Mouse (Mus musculus) cerebellum, postnatal 14 days (tissue): Measurements from ENCODE around the gene Syt5.
"Not testable (repeated sequence)": the region's sequence is repeated elsewhere in the genome, so short reads cannot be mapped to it uniquely, and the experiment has no call there.

ENCODE experiments used
- DNase-seq, 2 experiments: peaks; one replicate each; pipeline ENCODE4 v3.0.0; 2021; ENCODE audit warnings: mixed read lengths in 2 of 2

Gene Syt5

DNA sequence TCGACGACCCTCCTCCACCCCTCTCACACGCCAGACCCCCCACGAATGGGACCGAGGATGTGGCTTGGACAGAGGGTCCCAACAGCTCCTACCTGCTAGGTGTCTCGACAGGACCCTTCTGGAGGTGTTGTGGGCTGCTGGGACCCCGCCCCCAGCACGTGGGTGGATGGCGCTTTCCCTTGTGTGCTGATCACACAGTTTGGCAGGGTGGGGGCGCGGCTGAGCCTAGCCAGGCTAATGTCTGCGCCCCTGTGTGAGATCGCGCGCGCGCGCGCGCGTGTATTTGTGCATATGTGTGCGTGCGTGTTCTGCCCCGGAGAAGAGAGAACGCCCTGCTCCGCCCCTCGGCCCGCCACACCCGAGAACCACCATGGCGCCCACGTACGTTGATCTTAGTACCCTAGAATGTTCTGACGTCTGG is at the start of gene Syt5:
Syt5 (minus strand) TSS at position 321 of the 421 bp plus-strand sequence.
- DNase-seq: peak; percentile 73 to 78

DNA sequence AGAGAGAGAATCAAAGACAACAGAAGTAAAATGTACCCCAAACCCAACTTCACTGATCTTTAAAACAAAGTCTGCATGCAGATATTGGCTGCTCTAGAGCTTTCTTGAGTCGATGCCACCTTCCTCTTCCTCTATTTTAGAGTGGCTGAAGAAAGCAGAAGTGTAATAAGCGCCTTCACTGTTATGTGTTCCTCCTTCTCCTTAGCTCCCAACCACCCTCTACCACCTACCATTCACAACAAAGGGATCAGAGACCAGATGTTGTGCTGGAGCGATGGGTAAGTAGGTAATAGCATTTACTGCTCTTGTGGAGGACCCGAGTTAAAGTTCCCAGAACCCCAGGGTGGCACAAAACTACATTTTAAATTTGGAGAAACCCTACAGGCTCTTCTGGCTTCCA is 49.7 kb upstream of the Syt5 start:
- not testable (repeated sequence) for DNase-seq

DNA sequence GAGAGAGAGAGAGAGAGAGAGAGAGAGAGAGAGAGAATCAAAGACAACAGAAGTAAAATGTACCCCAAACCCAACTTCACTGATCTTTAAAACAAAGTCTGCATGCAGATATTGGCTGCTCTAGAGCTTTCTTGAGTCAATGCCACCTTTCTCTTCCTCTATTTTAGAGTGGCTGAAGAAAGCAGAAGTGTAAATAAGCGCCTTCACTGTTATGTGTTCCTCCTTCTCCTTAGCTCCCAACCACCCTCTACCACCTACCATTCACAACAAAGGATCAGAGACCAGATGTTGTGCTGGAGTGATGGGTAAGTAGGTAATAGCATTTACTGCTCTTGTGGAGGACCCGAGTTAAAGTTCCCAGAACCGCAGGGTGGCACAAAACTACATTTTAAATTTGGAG is 34.1 kb upstream of the Syt5 start:
- not testable (repeated sequence) for DNase-seq

DNA sequence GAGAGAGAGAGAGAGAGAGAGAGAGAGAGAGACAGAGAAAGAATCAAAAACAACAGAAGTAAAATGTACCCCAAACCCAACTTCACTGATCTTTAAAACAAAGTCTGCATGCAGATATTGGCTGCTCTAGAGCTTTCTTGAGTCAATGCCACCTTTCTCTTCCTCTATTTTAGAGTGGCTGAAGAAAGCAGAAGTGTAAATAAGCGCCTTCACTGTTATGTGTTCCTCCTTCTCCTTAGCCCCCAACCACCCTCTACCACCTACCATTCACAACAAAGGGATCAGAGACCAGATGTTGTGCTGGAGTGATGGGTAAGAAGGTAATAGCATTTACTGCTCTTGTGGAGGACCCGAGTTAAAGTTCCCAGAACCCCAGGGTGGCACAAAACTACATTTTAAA is 25.0 kb upstream of the Syt5 start:
- DNase-seq: not testable (repeated sequence)

DNA sequence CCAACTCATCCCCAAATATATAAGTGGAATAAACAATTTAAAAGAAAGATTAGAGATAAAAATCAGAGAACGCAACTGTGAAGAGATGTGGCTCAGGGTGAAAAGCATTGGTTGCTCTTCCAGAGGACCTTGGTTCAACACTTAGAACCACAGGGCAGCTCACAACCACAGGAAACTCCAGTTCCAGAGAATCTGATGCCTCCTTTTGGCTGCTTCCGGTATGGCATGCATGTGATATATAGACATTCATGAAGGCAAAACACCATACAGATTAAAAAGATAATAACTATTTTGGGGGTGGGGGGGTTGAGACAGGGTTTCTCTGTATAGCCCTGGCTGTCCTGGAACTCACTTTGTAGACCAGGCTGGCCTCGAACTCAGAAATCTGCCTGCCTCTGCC is 15.3 kb upstream of the Syt5 start:
- no peak for DNase-seq

DNA sequence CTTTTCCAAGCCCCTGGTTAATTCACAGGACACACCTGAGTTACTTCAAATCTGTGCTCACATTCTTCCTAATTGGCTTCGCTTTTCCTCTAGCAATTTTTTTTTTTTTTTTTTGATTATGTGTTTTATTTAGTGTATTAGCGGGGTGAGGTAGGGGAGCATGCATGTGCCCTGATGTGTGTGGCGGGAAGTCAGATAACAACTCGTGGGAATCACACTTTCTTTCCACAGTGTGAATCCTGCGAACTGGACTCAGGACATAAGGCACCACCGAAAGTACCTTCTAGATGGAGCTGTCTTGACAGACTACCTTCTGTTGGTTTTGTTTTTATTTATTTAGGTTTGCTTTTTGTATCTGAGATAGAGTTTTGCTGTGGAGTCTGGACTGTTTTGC is 9.8 kb upstream of the Syt5 start:
- no peak for DNase-seq

DNA sequence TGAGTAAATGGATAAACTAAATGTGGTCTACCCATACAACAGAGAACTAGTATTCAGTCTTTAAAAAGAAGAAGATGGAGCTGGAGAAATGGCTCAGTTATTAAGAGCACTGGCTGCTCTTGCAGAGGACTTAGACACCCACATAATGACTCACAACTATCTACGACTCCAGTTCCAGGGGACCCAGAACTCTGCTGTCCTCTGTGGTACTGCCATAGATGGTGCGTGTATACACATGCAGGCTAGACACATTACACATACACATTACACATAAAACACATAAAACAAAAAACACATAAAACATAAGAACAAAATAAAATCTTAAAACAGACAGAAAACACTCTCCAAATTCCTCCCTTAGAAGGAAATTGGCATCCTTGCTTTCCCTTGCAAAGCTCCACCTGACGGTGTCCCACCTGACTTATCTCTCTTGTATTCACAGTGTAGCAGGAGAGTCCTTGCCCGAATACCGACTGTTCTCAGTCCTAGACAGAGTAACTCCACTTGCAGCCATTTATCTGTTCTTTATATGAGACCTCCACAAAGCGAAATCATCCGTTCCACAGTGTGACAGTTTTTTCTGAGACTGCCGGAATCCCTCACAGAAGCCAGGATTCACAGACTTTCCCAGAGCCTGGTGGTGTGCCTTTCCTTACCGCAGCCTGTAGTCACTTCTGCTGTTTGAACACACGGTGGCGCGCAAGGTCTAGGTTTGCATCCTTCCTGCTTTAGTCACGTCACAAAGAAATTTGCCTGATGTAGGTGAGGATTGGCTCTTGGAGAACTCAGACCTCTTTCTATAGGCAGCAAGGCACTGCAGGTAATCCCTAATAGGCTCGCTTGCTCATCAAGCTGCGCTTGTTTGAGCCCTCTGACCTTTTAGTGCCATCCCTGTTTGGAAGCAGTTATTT is 9.2 kb upstream of the Syt5 start:
- DNase-seq: peak; percentile 88 to 90

DNA sequence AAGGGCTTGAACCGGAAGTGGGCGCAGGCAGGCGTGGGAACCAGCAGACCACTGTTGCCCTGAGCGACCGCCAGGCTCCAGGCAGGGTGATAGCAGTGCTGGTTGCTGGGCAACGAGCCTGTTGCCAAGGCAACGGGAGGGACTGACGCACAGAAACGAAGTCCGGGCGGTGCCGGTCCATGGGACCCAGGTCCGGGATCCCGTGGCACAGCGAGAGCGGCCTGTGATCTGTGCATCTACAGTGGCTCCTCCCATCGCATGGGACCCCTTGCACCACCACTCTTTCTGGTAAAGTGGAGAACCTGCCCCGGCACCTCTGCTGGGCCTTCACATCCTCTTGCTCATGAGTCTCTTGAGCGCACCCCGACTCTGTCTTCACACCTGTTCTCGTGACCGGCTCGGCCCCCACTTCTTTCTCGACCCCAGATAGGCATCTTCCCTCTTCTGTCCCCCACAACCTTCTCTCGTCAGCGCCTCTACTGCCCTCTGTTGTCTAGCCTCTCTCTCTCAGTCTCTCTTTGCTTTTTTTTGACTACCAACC is 680 bp downstream of the Syt5 start:
- peak; percentile 94 to 95 for DNase-seq

DNA sequence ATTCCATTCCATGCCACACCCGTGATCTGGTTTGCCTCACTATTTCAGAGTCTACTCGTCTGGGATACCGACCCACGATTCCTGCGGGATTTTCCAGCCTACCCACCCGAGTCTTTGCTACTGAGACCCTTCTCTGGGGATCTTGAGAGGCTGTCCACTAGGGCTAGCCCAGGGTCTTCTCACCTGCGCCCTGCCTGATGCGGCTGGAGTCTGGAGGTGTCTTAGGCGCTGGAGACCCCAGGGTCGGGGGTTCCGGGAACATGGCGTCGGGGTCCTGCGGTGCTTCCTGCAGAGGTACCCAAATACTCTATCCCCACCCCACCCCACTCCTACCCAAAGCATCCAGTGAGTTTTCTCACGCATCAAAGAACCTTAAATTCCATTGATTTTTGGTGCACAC is 1.3 kb downstream of the Syt5 start:
- no peak for DNase-seq

DNA sequence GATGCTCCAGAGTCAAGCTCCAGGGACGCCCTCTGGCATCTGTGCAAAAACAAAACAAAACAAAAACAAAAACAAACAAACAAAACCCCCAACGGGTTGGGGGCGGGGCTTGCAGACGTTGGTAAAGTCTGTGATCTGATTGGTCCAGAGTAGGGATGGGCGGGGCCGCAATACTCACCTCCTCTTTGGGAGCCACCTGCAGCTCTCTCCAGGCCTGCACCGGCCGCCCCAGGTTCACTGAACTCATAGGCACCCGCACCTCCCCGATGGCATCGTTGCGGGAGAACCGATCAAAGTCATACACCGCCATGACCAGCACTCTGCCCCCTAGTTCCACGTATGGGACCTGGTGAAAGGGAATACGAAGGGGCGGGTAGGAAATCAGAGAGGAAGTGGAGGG is 5.3 kb downstream of the Syt5 start:
- DNase-seq: no peak

DNA sequence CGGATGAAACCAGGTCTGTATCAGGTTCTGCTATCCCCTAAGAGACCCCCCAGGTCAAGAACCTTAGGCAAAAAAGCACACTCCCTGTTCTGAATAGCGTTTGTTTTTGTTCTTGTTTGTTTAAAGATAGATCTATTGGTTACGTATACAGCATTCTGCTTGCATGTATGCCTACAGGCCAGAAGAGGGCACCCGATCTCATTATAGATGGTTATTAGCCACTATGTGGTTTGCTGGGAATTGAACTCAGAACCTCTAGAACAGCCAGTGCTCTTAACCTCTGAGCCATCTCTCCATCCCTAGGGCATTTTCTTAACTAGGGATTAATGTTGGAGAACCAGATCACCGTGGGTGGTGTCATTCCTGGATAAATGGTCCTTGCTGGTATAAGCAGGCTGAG is 6.0 kb downstream of the Syt5 start:
- DNase-seq: no peak

DNA sequence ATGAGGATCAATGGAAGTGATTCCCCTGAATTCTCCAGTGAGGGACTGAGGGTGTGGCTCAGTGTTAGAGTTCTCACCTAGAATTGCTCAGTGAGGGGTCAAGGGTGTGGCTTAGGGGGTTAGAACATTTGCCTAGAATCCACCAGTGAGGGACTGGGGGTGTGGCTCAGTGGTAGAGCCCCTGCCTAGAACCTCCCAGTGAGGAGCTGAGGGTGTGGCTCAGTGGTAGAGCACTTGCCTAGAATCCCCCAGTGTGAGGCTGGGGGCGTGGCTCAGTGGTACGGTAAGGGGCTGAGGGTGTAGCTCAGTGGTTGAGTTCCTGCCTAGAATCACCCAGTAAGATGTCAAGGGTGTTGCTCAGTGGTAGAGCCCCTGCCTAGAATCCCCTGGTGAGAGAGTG is 8.3 kb downstream of the Syt5 start:
- DNase-seq: no peak

DNA sequence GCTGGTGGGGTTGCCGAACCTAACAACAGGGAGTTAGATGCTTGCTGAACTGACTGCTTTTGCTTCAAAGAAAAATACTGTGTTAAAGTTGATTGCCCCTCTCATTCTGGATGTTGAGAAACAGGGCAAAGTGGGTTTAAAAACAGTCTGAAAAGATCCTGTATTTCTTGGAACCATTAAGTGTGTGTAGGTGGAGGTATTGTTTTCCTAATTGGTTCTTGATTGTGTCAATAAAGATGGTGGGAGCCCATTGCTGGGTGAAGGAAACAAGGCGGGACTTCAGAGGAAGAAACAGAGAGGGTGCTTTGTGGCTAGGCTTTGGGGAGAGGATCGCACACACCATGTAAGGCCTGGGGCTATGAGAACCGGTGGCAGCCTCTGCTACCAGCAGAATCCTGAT is 10.2 kb downstream of the Syt5 start:
- no peak for DNase-seq

DNA sequence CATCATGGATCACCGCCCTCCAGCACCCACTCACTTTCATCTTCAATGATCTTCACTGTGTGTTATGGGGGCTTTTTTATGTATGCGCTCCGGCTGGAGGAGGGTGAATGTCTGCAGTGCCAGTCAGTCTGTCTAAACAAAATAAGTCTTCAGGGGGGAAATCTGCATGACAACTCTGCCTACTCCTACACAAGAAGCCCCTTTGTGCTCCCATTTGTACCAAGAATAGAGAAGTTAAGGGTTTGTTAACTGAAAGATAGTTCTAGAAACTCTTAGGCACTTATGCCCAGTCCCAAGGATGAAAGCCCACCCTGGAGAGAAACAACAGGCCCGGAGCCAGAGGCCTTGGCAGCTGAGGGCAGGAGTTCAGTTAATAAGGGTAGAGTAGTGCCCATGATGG is 11.0 kb downstream of the Syt5 start:
- no peak for DNase-seq

DNA sequence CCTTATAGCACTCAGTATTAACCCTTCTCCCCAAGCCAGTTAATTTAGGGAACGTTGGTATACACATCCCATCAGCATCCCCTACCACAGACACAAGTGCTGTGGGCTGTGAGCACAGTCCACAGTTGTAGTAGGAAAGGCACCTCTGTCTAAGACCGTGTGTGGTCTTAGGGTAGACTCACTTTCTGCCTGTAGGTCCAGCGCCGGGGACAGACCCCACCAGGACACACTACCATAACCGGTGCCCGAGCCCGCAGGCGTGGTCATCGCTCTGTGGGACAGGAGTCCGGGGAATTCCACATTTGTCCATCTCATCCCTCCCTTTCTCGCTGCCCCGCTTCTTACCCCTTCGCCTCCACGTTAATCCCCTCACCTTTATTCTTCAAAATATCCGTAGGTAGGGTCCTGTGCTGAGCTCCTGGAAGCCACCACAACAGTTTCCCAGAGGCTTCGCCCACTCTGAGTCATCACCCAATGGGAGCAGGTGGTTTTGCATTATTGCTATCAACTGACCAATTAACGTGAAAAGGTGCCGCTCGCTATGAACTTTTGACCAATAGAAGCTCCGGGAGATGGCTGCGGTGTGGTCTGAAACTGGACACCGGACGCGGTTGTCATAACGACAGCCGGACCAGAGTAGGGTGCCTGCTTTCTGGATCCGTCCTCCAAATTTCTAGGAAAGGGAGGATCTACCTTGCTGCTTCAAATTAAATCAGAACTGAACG is 15.2 kb downstream of the Syt5 start, which contains the start of gene Dnaaf3:
Dnaaf3 (minus strand) TSS at position 449 of the 725 bp plus-strand sequence.
- peak; percentile 33 to 37 for DNase-seq

DNA sequence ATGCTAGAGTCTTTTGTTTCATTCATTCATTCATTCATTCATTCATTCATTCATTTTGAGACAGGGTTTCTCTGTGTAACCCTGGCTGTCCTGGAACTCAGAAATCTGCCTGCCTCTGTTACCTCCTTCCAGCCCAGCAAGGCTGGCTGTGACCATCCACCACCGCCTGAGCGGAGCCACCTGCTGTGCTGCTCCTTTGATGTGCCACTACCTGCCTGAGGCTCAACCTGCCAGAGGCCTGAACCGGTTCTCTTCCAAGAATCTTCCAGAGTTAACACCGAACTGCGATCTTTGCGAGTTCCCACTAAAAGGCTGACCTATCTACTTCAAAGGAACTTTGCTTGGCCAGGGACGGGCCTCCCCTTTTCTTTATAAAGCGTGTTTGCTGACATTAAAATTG is 17.2 kb downstream of the Syt5 start:
- not testable (repeated sequence) for DNase-seq

DNA sequence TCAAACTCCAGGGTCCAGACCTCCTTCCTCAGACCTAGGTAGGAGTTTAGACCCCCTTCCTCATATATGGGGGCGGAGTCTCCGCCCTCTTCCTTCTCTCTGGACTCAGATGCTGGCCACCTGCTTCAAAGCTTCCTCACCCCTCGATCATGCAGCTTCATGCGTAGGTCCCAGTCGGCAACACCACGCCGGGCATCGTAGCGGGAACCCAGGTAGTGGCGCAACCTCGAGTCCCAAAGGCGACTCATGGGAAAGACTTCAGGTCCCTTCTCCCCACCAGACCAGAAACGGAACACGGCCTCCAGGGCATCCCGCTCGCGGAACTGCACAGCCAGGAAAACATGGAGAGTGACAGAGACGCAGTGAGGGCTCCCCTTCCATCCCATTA is 20.0 kb downstream of the Syt5 start:
- DNase-seq: no peak

DNA sequence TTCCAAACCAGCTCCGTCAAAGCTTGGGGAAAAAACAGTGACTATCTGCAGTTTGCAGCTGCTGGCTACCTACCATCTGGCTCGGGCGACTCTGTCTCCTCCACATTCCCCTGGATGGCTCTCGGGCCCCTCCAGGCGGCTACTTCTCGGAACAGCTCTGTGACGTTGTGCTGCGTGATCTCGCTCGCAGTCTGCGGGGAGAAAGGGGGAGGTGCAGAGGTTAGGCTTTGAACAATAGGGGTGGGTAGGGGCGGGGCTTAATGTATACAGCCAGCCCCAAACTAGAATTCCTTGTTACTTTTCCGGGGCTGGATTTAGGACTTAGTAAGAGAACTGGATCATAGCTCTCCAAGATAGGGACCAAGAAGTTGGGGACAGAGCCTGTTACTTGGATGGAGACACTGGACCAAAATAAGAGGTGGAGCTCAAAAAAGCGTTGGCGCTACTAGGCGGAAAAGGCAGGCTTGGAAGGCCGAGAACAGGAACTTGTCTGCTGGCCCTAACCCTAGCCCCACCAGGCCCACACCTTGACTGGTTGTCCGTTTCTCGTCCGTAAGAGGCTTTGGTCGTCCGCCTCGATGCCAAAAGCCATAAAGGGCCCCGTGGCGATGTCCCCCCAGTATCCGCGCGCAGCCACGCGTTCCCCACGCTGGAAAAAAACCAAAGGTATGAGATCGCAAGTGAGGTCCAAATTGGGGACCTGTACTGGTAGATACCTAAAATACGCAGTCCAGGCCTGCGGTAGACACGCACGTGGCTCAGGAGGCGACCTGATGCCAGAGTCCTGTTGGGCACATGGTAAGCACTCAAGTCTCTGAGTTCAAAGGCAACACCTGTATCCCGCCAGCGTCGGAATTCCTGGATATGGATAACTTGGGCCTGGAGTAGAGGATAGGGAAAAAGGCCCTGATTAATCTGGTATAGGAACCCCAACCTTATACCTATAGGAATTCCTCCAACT is 20.7 kb downstream of the Syt5 start:
- peak; percentile 77 to 85 for DNase-seq

DNA sequence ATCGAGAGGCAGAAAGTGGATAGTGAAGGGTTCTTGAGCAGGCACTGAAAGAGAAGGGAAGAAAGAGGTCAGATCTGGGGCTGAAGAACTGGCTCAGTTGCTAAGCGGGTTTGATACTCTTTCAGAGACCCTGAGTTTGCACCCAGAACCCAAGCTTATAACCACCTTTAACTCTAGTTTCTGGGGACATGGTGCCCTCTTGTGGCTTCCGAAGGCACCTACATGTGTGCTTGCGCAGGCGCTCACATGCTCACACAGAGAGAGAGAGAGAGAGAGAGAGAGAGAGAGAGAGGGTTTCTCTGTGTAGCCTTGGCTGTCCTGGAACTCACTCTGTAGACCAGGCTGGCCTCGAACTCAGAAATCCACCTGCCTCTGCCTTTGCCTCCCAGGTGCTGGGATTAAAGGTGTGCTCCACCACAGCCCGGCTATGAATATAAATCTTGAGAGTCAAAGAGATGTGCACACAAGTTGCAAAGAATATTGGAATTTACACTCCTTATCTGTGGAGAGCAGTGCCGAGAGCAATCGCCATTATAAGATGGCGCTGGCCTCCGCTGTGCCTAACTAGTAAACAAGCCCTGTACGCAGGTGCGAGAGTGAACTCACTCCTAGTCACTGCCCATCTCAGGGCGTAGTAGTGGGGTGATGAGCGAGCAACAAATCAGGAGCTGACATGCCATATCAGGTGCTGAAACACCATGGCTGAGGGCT is 23.0 kb downstream of the Syt5 start, which contains the start of gene Tnni3:
Tnni3 (minus strand) TSS at position 18 of the 711 bp plus-strand sequence.
- DNase-seq: peak; percentile 52 to 71

DNA sequence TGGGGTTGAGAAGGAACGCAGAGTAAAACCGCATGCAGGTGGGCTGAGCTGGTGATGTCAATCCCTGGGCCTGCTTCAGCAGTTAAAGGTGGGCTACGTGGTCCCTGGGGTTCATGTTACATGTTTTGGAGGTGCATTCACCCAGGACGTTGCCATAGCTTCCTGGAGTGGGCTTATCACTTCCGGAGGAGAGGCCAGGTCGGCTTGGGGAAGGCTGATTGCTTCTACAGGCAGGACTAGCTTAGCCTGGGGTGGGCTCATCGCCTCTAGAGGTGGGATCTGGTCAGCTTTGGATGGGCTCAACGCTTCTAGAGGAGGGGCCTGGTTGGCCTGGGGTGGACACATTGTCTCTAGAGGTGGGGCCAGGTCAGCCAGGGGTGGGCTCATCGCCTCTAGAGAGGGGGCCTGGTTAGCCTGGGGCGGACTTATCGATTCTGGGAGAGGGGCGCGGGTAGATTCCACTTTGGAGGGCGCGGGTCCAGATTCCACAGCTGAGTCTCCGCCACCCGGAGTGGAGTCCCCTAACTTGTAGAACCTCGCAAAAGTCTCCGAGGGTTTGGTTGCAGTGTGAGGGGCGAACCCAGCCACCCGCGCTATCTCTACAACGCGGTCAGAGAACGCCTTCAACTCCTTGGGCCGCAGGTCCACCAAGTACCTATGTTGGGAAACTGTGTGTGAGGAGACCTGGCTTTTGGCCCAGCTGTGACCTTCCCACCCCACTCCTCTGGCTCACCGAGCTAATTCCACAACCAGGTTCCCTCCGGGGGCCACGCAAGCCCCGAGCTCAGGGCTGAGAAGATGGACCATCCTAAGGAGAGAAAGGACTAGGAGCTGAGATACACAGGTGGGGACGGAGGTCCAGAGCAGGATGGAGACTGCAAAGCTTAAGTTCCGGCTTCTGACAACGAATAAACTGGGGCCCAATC is 23.9 kb downstream of the Syt5 start:
- no peak for DNase-seq

DNA sequence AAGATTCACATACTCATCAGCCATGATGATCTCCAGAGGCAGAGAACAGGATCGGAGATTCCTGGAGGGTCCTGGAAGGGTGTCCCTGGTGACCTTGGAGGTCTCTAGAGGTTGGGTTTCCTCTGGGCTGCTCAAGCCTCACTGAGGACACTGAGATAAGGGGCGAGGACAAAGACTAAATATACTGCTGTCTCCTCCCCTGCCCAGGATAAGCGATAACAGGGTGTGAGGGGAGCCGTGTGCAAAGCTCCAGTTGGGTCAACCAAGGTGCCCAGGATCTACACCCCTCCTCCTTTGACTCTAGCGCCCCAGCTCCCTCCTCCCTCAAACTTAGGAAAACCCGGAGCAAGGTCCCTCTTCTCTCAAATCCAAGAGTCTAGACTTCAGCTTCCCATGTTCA is 25.0 kb downstream of the Syt5 start:
- no peak for DNase-seq
